Mouse (Mus musculus) heart, embryonic 15.5 days (tissue): ENCODE measurements around the gene Zscan10. TPM values are rescaled to one million over a fixed set of nuclear protein-coding genes. Genes with fewer than 3 reads are reported as not detected.
A peak's percentile ranks its signal among the peaks of the same experiment; 100 is the strongest.

Experiments used
- ATAC-seq: fragments of 200-750 bp; cut with Nextera tagmentation; replicated peaks from 2 replicates; pipeline ENCODE4 v1.8.0; 2017; ENCODE audit warnings: low read depth, moderate TSS enrichment; ENCODE audit not compliant: insufficient number of reproducible peaks, insufficient read depth, low FRiP score
- H3K27ac ChIP-seq: fragments of 300-500 bp; sonication (generic); 2 replicates; pipeline ENCODE4 v1.5.1; 2015; ENCODE audit warnings: mild to moderate bottlenecking, inconsistent platforms
- H3K27me3 ChIP-seq: fragments of 300-500 bp; sonication (generic); 2 replicates; pipeline ENCODE4 v1.6.1; 2015; ENCODE audit warnings: inconsistent platforms
- H3K36me3 ChIP-seq: fragments of 300-500 bp; sonication (generic); 2 replicates; pipeline ENCODE4 v1.6.1; 2015; ENCODE audit warnings: mild to moderate bottlenecking, inconsistent platforms
- H3K4me1 ChIP-seq: fragments of 300-500 bp; sonication (generic); replicated peaks from 2 replicates; pipeline ENCODE4 v1.6.1; 2015; ENCODE audit warnings: inconsistent platforms
- H3K4me2 ChIP-seq: fragments of 300-500 bp; sonication (generic); 2 replicates; pipeline ENCODE4 v1.6.1; 2015; ENCODE audit warnings: inconsistent platforms, mild to moderate bottlenecking, moderate library complexity
- H3K4me3 ChIP-seq: fragments of 300-500 bp; sonication (generic); 2 replicates; pipeline ENCODE4 v1.5.1; 2015; ENCODE audit warnings: mild to moderate bottlenecking, inconsistent platforms
- H3K9ac ChIP-seq: fragments of 300-500 bp; sonication (generic); 2 replicates; pipeline ENCODE4 v1.6.1; 2015; ENCODE audit warnings: mild to moderate bottlenecking, inconsistent platforms
- H3K9me3 ChIP-seq: fragments of 300-500 bp; sonication (generic); replicated peaks from 2 replicates; pipeline ENCODE4 v1.6.1; 2016; ENCODE audit warnings: inconsistent platforms
- WGBS: fragments of 180-500 bp; shearing (Covaris S2); methylation state at CpG from one replicate; pipeline ENCODE4 v1.1.7; 2015; ENCODE audit warnings: mixed read lengths; 5-methylcytosine and 5-hydroxymethylcytosine counted together
- polyA plus RNA-seq: library from polyadenylated mRNA; unstranded; fragments of >200 nt; fragmentation: Nextera tagmentation; extraction: Ambion mirVana; gene quantifications from 2 replicates; pipeline ENCODE4 v1.2.1, GENCODE M21; 2015

Zscan10 gene
- polyA plus RNA-seq, 1 experiment from 2014 or later: not detected

- Histone ChIP-seq H3K27ac (no peak overlapping the region), H3K4me1 (no peaks in the 10 kb centered on the region), H3K9me3 (no peaks in the 10 kb centered on the region), H3K36me3 (no peaks in the 10 kb centered on the region), H3K9ac (no peak overlapping the region), H3K4me3 (no peak overlapping the region), H3K4me2 (no peak overlapping the region), H3K27me3 (no peaks in the 10 kb centered on the region)
- ATAC-seq: 0 out of 2 replicates have a peak, but pooled peaks have one; percentile 56
- WGBS: 75% methylated on average over 28 of the region's 28 CpGs
Observed at GRCm38 (mm10) chr17:23610361-23610800, 9.7 kb downstream of the Zscan10 start.

- Histone ChIP-seq H3K27ac (no peak overlapping the region), H3K4me3 (no peak overlapping the region), H3K27me3 (peaks cover 28% of the 10 kb centered on the region), H3K9ac (no peak overlapping the region), H3K36me3 (no peaks in the 10 kb centered on the region), H3K4me1 (no peaks in the 10 kb centered on the region), H3K4me2 (no peak overlapping the region), H3K9me3 (no peaks in the 10 kb centered on the region)
- WGBS: 46% methylated on average over 9 of the region's 9 CpGs
- ATAC-seq: no peak
Observed at GRCm38 (mm10) chr17:23617087-23617486, 16.4 kb downstream of the Zscan10 start.

- no peaks in the 10 kb centered on the region for H3K36me3 ChIP-seq
- H3K4me3 ChIP-seq: no peak overlapping the region
- 43% methylated on average over 7 of the region's 7 CpGs for WGBS
- H3K9me3 ChIP-seq: no peaks in the 10 kb centered on the region
- peaks cover 34% of the 10 kb centered on the region for H3K27me3 ChIP-seq
- H3K27ac ChIP-seq: no peak overlapping the region
- ATAC-seq: no peak
- H3K9ac ChIP-seq: no peak overlapping the region
- H3K4me1 ChIP-seq: no peaks in the 10 kb centered on the region
- H3K4me2 ChIP-seq: no peak overlapping the region
Observed at GRCm38 (mm10) chr17:23620351-23620750, 19.7 kb downstream of the Zscan10 start.

GRCm38 (mm10) chr17:23627813-23628212 is 27.2 kb downstream of the Zscan10 start:
- WGBS: 31% methylated on average over 7 of the region's 7 CpGs
- no peaks in the 10 kb centered on the region for H3K36me3 ChIP-seq
- H3K4me1 ChIP-seq: peaks cover 4% of the 10 kb centered on the region
- H3K9me3 ChIP-seq: no peaks in the 10 kb centered on the region
- H3K27me3 ChIP-seq: peaks cover 16% of the 10 kb centered on the region
- no peak for ATAC-seq
- H3K9ac ChIP-seq: no peak overlapping the region
- H3K27ac ChIP-seq: no peak overlapping the region
- H3K4me2 ChIP-seq: no peak overlapping the region
- no peak overlapping the region for H3K4me3 ChIP-seq

GRCm38 (mm10) chr17:23630195-23631020 is 29.8 kb downstream of the Zscan10 start:
- no peak overlapping the region for H3K27ac ChIP-seq
- peak; percentile 74 for ATAC-seq
- 0 out of 2 replicates have a peak overlapping the region, but pooled peaks have one; percentile 31 for H3K9ac ChIP-seq
- H3K27me3 ChIP-seq: peaks cover 14% of the 10 kb centered on the region
- H3K4me3 ChIP-seq: peak overlapping the region; percentile 29
- H3K4me1 ChIP-seq: peaks cover 4% of the 10 kb centered on the region
- peak overlapping the region; percentile 64 for H3K4me2 ChIP-seq
- H3K9me3 ChIP-seq: no peaks in the 10 kb centered on the region
- no peaks in the 10 kb centered on the region for H3K36me3 ChIP-seq
- 13% methylated on average over 22 of the region's 22 CpGs for WGBS

- peaks cover 16% of the 10 kb centered on the region for H3K27me3 ChIP-seq
- no peak overlapping the region for H3K4me2 ChIP-seq
- ATAC-seq: no peak
- H3K9me3 ChIP-seq: no peaks in the 10 kb centered on the region
- peaks cover 4% of the 10 kb centered on the region for H3K4me1 ChIP-seq
- H3K36me3 ChIP-seq: no peaks in the 10 kb centered on the region
- no peak overlapping the region for H3K9ac ChIP-seq
- no peak overlapping the region for H3K4me3 ChIP-seq
- no peak overlapping the region for H3K27ac ChIP-seq
- WGBS: 67% methylated on average over 8 of the region's 8 CpGs
Observed at GRCm38 (mm10) chr17:23631241-23631640, 30.6 kb downstream of the Zscan10 start.

- Histone ChIP-seq H3K4me2 (peak within 1 kb of the TSS; percentile 88), H3K4me3 (peak within 1 kb of the TSS; percentile 53), H3K4me1 (peaks cover 13% of the 10 kb centered on the region), H3K9me3 (no peaks in the 10 kb centered on the region), H3K27ac (no peak within 1 kb of the TSS), H3K27me3 (peaks cover 32% of the 10 kb centered on the region), H3K36me3 (no peaks in the 10 kb centered on the region), H3K9ac (peak within 1 kb of the TSS; percentile 56)
- peak; percentile 56 for ATAC-seq
- WGBS: 2% methylated on average over 58 of the region's 58 CpGs
Observed at GRCm38 (mm10) chr17:23644613-23645495, 44.2 kb downstream of the Zscan10 start, which contains the start of gene Mmp25. Gene Mmp25 (minus strand): TSS chr17:23645277.

- Histone ChIP-seq H3K36me3 (no peaks in the 10 kb centered on the region), H3K4me3 (no peak overlapping the region), H3K4me2 (no peak overlapping the region), H3K27me3 (peaks cover 32% of the 10 kb centered on the region), H3K4me1 (peaks cover 13% of the 10 kb centered on the region), H3K9ac (no peak overlapping the region), H3K27ac (no peak overlapping the region), H3K9me3 (no peaks in the 10 kb centered on the region)
- WGBS: 26% methylated on average over 10 of the region's 10 CpGs
- ATAC-seq: no peak
Observed at GRCm38 (mm10) chr17:23645894-23646293, 45.2 kb downstream of the Zscan10 start.

GRCm38 (mm10) chr17:23651363-23651762 is 50.7 kb downstream of the Zscan10 start:
- Histone ChIP-seq H3K4me3 (no peak overlapping the region), H3K9ac (no peak overlapping the region), H3K4me2 (no peak overlapping the region), H3K36me3 (no peaks in the 10 kb centered on the region), H3K4me1 (no peaks in the 10 kb centered on the region), H3K27me3 (peaks cover 12% of the 10 kb centered on the region), H3K27ac (no peak overlapping the region), H3K9me3 (no peaks in the 10 kb centered on the region)
- ATAC-seq: no peak
- 77% methylated on average over 6 of the region's 6 CpGs for WGBS

GRCm38 (mm10) chr17:23653324-23653723 is 52.7 kb downstream of the Zscan10 start:
- Histone ChIP-seq H3K27ac (no peak overlapping the region), H3K9ac (no peak overlapping the region), H3K36me3 (no peaks in the 10 kb centered on the region), H3K4me2 (no peak overlapping the region), H3K9me3 (no peaks in the 10 kb centered on the region), H3K4me1 (no peaks in the 10 kb centered on the region), H3K4me3 (no peak overlapping the region), H3K27me3 (peaks cover 7% of the 10 kb centered on the region; the same call in 1 of the 2 replicates)
- WGBS: 64% methylated on average over 2 of the region's 2 CpGs
- no peak for ATAC-seq

- no peak for ATAC-seq
Observed at GRCm38 (mm10) chr17:23654001-23654400, 53.3 kb downstream of the Zscan10 start.

More at GRCm38 (mm10) chr17:23654001-23654400, 53.3 kb downstream of the Zscan10 start:
- Histone ChIP-seq H3K4me3 (no peak overlapping the region), H3K36me3 (no peaks in the 10 kb centered on the region), H3K4me2 (no peak overlapping the region), H3K9ac (no peak overlapping the region), H3K9me3 (no peaks in the 10 kb centered on the region), H3K27ac (no peak overlapping the region), H3K4me1 (no peaks in the 10 kb centered on the region), H3K27me3 (peaks cover 9% of the 10 kb centered on the region; the same call in 1 of the 2 replicates)
- WGBS: 41% methylated on average over 6 of the region's 6 CpGs
